Mouse (Mus musculus) stomach, postnatal 0 days (tissue): Measurements from ENCODE around the gene Mlx. TPM values are rescaled to one million over a fixed set of nuclear protein-coding genes. Genes with fewer than 3 reads are reported as not detected.

ENCODE experiments used
- ATAC-seq: fragments of 200-750 bp; cut with Nextera tagmentation; 2 replicates; pipeline ENCODE4 v1.8.0; 2017; ENCODE audit not compliant: low FRiP score, low TSS enrichment
- DNase-seq: peaks from one replicate; pipeline ENCODE4 v3.0.0-alpha.2; 2016; ENCODE audit warnings: low spot score
- H3K27ac ChIP-seq: fragments of 300-500 bp; sonication (generic); replicated peaks from 2 replicates; pipeline ENCODE4 v1.5.1; 2014; ENCODE audit warnings: mild to moderate bottlenecking, control low read depth
- H3K27me3 ChIP-seq: fragments of 300-500 bp; sonication (generic); 2 replicates; pipeline ENCODE4 v1.6.1; 2014; ENCODE audit warnings: low read length; ENCODE audit not compliant: control insufficient read depth, insufficient read depth
- H3K36me3 ChIP-seq: fragments of 300-500 bp; sonication (generic); 2 replicates; pipeline ENCODE4 v1.6.1; 2014; ENCODE audit warnings: low read length, mixed read lengths; ENCODE audit not compliant: control insufficient read depth, insufficient read depth
- H3K4me1 ChIP-seq: fragments of 300-500 bp; sonication (generic); replicated peaks from 2 replicates; pipeline ENCODE4 v1.6.1; 2014; ENCODE audit warnings: antibody characterized with exemption; ENCODE audit not compliant: control insufficient read depth, insufficient read depth
- H3K4me2 ChIP-seq: fragments of 300-500 bp; sonication (generic); replicated peaks from 2 replicates; pipeline ENCODE4 v1.6.1; 2014; ENCODE audit warnings: low read depth, mild to moderate bottlenecking, control low read depth, moderate library complexity
- H3K4me3 ChIP-seq: fragments of 300-500 bp; sonication (generic); 2 replicates; pipeline ENCODE4 v1.5.1; 2014; ENCODE audit warnings: low read depth, low read length, control low read depth
- H3K9ac ChIP-seq: fragments of 300-500 bp; sonication (generic); 2 replicates; pipeline ENCODE4 v1.6.1; 2014; ENCODE audit warnings: mild to moderate bottlenecking, low read length, control low read depth, mixed read lengths
- H3K9me3 ChIP-seq: fragments of 300-500 bp; sonication (generic); 2 replicates; pipeline ENCODE4 v1.6.1; 2016; ENCODE audit warnings: low read length; ENCODE audit not compliant: control insufficient read depth
- CTCF ChIP-seq: IDR thresholded peaks from 2 replicates; pipeline ENCODE4 v1.5.1; 2016; ENCODE audit warnings: antibody characterized with exemption, low read depth, mild to moderate bottlenecking, moderate library complexity
- EP300 ChIP-seq: optimal IDR thresholded peaks from 2 replicates; pipeline ENCODE3; 2016; ENCODE audit warnings: antibody characterized with exemption
- WGBS: fragments of 180-500 bp; shearing (Covaris S2); extraction: QIAGEN DNeasy Blood & Tissue Kit; methylation state at CpG from one replicate; pipeline ENCODE4 v1.1.7; 2014; 5-methylcytosine and 5-hydroxymethylcytosine counted together
- polyA plus RNA-seq: library from polyadenylated mRNA; unstranded; fragments of >200 nt; fragmentation: Nextera tagmentation; extraction: Ambion mirVana; gene quantifications from 2 replicates; pipeline ENCODE4 v1.2.1, GENCODE M21; 2015

Mlx gene
- 42.3 and 42.4 TPM in 2 replicates for polyA plus RNA-seq

DNA sequence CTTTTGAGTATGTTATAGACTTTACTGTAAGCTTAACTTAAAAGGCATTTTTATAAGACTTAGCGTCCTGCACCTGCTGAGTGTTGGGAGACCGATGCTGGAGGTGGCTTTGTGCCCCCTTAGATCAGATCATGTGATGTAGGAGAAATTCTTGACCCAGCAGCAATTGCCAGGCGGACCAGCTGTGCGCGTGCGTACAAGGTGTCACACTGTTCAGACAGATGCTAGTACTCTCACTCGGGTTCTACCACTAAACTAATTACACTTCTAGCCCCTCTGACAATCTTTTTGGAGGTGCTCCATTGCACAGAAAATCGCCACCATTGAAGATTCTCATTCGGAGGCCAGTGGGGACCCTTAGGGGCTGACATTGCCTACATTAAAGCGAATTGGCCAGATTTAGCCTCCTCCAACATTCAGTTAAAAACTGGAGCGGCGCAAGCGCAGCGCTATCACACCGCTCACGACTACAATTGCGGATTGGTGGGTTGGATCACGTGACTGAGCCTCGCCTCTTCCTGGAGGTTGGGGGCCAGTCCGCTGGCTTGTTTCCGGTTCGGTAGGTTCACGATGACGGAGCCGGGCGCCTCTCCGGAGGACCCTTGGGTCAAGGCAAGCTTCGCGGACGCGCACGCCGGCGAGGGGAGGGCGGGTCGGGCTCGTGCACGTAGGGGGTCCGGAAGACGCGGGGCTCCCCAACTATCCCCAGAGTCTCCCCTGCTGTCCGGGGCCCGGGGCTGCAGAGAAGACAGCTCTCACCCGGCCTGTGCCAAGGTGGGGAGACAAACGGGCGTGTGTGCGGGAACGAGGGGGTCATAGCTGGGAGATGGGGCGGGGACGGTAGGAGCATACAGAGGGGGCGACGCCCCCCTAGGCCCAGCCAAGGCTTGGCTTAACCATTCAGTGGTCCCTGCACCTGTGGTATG lies at the start of gene Mlx:
Gene Mlx, plus strand, starts transcription at position 522 of the 926 bp plus-strand sequence.
- Histone ChIP-seq H3K27ac (peak within 1 kb of the TSS; percentile 91), H3K4me1 (peaks cover 9% of the 10 kb centered on the region), H3K36me3 (peaks cover 19% of the 10 kb centered on the region; the same call in 1 of the 2 replicates), H3K9me3 (no peaks in the 10 kb centered on the region), H3K4me2 (peak within 1 kb of the TSS; percentile 95), H3K9ac (peak within 1 kb of the TSS; percentile 85), H3K4me3 (peak within 1 kb of the TSS; percentile 78), H3K27me3 (no peaks in the 10 kb centered on the region)
- DNase-seq (peak; percentile 93), ATAC-seq (peak; percentile 83)
- 2% methylated on average over 52 of the region's 52 CpGs for WGBS
- no peak for TF ChIP-seq EP300
- TF ChIP-seq CTCF = no peak

DNA sequence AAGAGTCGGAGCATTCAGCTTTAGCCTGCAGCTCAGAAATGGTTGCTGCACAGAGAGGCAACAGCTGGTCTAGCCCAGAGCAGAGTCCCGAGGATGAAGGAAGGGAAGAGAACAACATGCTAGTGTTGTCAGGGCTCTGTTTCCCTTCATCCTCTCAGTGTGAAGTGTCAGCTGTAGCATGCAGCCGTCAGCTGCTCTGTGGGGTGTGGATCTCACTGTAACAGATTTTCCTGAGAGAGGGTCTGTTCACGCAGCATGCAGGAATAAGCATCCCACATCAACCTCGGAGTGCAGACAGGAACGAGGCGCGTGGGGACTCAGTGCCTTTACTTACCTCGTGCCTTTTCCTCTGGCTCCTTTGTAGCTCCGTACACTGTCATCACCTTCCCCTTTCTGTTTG lies 49.3 kb upstream of the Mlx start:
- TF ChIP-seq CTCF = no peak
- no peak for TF ChIP-seq EP300
- DNase-seq = no peak
- Histone ChIP-seq H3K9me3 (no peaks in the 10 kb centered on the region), H3K9ac (no peak overlapping the region), H3K27me3 (no peaks in the 10 kb centered on the region), H3K4me3 (no peak overlapping the region), H3K36me3 (peaks cover 19% of the 10 kb centered on the region), H3K27ac (no peak overlapping the region), H3K4me1 (no peaks in the 10 kb centered on the region), H3K4me2 (no peak overlapping the region)
- no peak for ATAC-seq
- 90% methylated on average over 10 of the region's 10 CpGs for WGBS

DNA sequence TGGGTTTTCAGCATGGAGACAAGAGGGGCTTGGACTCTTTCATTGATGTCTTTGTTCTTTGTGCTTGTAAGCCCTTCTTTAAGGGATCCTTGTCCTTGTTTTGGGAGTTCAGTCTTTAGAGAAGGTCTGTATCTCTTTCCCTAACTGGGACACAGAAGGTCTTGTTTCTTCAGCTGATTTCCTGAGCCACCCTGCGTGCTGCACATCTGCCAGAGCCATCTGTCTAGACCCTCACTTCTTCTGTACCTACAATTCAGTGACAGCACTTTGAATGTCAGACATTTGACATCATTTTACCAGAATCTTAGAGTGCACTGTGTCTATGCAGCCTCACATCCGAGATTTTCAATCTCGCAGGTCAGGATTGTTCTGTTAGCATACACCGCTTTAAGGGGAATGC lies 41.3 kb upstream of the Mlx start:
- Histone ChIP-seq H3K4me2 (no peak overlapping the region), H3K9ac (no peak overlapping the region), H3K36me3 (peaks cover 31% of the 10 kb centered on the region), H3K27me3 (no peaks in the 10 kb centered on the region), H3K27ac (no peak overlapping the region), H3K4me1 (no peaks in the 10 kb centered on the region), H3K4me3 (no peak overlapping the region), H3K9me3 (no peaks in the 10 kb centered on the region)
- no peak for TF ChIP-seq EP300
- TF ChIP-seq CTCF = no peak
- ATAC-seq (no peak), DNase-seq (no peak)
- WGBS = 92% methylated on average over 4 of the region's 4 CpGs

DNA sequence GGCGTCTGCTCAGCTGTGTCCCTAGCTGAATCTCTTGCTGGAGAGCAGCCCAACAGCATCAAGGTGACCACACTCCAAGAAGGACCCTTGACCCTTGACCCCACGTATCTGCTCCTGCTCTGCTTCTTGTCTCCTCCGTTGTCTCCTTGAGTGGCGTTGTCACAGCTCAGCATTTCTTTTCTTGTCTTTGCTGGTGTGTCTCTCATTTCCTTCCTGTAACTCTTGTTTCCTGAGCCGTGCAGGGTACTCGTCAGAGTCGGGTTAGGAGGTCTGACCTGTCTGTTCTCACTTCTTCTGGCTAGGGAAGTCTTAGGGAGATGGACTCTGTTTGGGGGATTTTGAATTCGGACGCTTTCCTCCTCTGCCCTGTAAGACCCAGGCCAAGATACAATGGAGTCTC lies 40.6 kb upstream of the Mlx start:
- ATAC-seq = no peak
- Histone ChIP-seq H3K36me3 (peaks cover 31% of the 10 kb centered on the region), H3K4me1 (no peaks in the 10 kb centered on the region), H3K9ac (no peak overlapping the region), H3K9me3 (no peaks in the 10 kb centered on the region), H3K27me3 (no peaks in the 10 kb centered on the region), H3K27ac (no peak overlapping the region), H3K4me3 (no peak overlapping the region), H3K4me2 (no peak overlapping the region)
- DNase-seq = no peak
- no peak for TF ChIP-seq CTCF
- TF ChIP-seq EP300 = no peak
- 73% methylated on average over 9 of the region's 9 CpGs for WGBS

DNA sequence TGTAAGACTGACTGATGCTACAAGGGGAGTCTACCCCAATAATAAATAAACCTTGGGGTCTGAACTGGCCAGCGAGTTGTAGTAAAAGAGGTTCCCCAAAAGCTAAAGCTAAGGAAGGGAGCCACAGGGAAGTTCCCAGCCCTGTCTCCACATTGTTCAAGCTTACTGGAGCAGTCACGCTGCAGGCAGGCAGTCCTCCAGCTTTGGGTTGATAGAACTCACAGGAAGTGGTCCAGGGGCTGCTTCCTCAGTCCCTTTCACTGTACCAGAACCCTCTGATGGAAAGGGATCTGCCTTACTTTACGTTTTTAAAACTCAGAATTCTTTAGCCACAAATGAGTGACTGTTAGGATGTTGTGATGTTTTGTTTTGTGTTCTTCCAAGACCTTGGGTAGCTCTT lies 39.6 kb upstream of the Mlx start:
- H3K9me3 ChIP-seq = no peaks in the 10 kb centered on the region
- no peak for ATAC-seq
- H3K36me3 ChIP-seq = peaks cover 31% of the 10 kb centered on the region
- H3K27ac ChIP-seq = no peak overlapping the region
- H3K4me2 ChIP-seq = no peak overlapping the region
- no peak overlapping the region for H3K9ac ChIP-seq
- TF ChIP-seq EP300 (no peak), CTCF (no peak)
- no peak overlapping the region for H3K4me3 ChIP-seq
- no peak for DNase-seq
- H3K4me1 ChIP-seq = peaks cover 4% of the 10 kb centered on the region; the same call in 1 of the 2 replicates
- H3K27me3 ChIP-seq = no peaks in the 10 kb centered on the region
- 90% methylated on average over 3 of the region's 3 CpGs for WGBS

DNA sequence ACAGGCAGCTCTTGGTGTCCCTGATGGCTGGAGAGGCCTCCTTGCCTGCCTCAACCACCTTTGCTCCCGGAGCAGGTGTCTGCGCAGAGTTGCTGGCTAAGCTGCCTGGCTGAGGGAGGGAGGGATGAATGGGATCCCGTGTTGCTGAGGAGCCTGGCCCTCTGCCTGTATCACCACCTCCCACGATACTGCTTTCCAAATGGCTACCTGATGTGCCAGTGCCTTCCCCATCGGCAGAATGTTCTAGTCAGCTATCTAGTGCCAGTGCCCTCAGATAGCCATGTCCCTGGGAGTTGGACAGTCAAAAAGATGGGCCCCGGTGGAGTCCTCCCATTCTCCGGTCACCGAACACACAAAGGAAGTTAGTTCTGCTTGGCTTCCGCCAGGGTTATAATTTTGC lies 36.7 kb upstream of the Mlx start:
- H3K4me2 ChIP-seq = no peak overlapping the region
- H3K27ac ChIP-seq = no peak overlapping the region
- TF ChIP-seq EP300 (no peak), CTCF (no peak)
- peaks cover 4% of the 10 kb centered on the region for H3K4me1 ChIP-seq
- no peaks in the 10 kb centered on the region for H3K9me3 ChIP-seq
- H3K27me3 ChIP-seq = no peaks in the 10 kb centered on the region
- H3K4me3 ChIP-seq = no peak overlapping the region
- no peak for DNase-seq
- 92% methylated on average over 9 of the region's 9 CpGs for WGBS
- H3K9ac ChIP-seq = no peak overlapping the region
- peaks cover 19% of the 10 kb centered on the region for H3K36me3 ChIP-seq
- no peak for ATAC-seq
